Mouse (Mus musculus): Measurements from ENCODE around the gene 1110004F10Rik. TPM values are rescaled to one million over a fixed set of nuclear protein-coding genes. Genes with fewer than 3 reads are reported as not detected.

The 1110004F10Rik gene
- polyA plus RNA-seq, 1 experiment from 2014 or later: 251 TPM

DNA sequence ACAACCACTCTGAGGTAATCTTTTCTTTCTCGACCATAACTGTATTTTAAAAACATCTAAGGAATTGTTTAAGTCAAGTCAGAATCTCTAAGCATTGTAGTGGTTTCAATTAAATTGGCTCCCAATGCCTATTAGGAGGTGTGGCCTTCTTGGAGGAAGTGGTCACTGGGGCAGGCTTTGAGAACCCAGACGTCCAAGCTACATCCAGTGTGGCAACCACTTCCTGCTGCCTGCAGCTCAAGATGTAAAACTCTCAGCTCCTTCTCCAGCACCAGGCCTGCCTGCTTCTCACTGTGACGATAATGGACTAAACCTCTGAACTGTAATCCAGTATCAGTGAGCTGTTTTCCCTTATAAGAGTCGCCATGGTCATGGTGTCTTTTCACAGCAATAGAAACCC is 110.4 kb downstream of the 1110004F10Rik start:
- TF ChIP-seq CTCF (IDR thresholded peaks at IDR 0.05; ENCODE audit: low read depth): no peak
- 76% methylated on average over 4 of the region's 4 CpGs for WGBS
- ATAC-seq (replicated peaks; ENCODE audit: low FRiP score, low read depth): no peak

GRCm38 (mm10) chr7:116153781-116154368 is 114.7 kb downstream of the 1110004F10Rik start:
- no peak for TF ChIP-seq CTCF (IDR thresholded peaks at IDR 0.05; ENCODE audit: low read depth)
- ATAC-seq (replicated peaks; ENCODE audit: low FRiP score, low read depth) (no peak), DNase-seq (ENCODE audit: low spot score) (no peak)
- no peaks in the 10 kb centered on the region for H3K36me3 ChIP-seq (ENCODE audit: insufficient read depth, low read length)
- WGBS: 34% methylated on average over 2 of the region's 2 CpGs
- no peaks in the 10 kb centered on the region for H3K4me1 ChIP-seq (replicated peaks; ENCODE audit: insufficient read depth, low read length)
- no peaks in the 10 kb centered on the region for H3K27me3 ChIP-seq (ENCODE audit: insufficient read depth, low read length)
- H3K9ac ChIP-seq (ENCODE audit: low read depth, low read length): no peak overlapping the region
- no peak overlapping the region for H3K4me3 ChIP-seq (replicated peaks; ENCODE audit: low read depth, low read length)
- no peak overlapping the region for H3K4me2 ChIP-seq (ENCODE audit: low read length)
- no peak overlapping the region for H3K27ac ChIP-seq
- no peaks in the 10 kb centered on the region for H3K9me3 ChIP-seq (replicated peaks; ENCODE audit: low read length)

More for the DNA sequence above, 110.4 kb downstream of the 1110004F10Rik start:
- no peaks in the 10 kb centered on the region for H3K9me3 ChIP-seq (replicated peaks; ENCODE audit: low read length)
- no peaks in the 10 kb centered on the region for H3K4me1 ChIP-seq (replicated peaks; ENCODE audit: insufficient read depth, low read length)
- no peaks in the 10 kb centered on the region for H3K36me3 ChIP-seq (ENCODE audit: insufficient read depth, low read length)
- no peak overlapping the region for H3K4me2 ChIP-seq (ENCODE audit: low read length)
- H3K27me3 ChIP-seq (ENCODE audit: insufficient read depth, low read length): no peaks in the 10 kb centered on the region
- no peak overlapping the region for H3K9ac ChIP-seq (ENCODE audit: low read depth, low read length)
- no peak overlapping the region for H3K27ac ChIP-seq
- no peak overlapping the region for H3K4me3 ChIP-seq (replicated peaks; ENCODE audit: low read depth, low read length)
- DNase-seq (ENCODE audit: low spot score): no peak

Other genes starting within 250 kb of the 1110004F10Rik start
- gene Sox6, start 601 bp upstream of the 1110004F10Rik start, polyA plus RNA-seq (2015; fragmentation: Nextera tagmentation; extraction: Ambion mirVana): 24.3 and 29.3 TPM in 2 replicates
- gene Gm4353, start 45.2 kb downstream of the 1110004F10Rik start, polyA plus RNA-seq (2015; fragmentation: Nextera tagmentation; extraction: Ambion mirVana): 0.61 and 0.86 TPM in 2 replicates